Mouse (Mus musculus) retina, embryonic 14.5 days (tissue): ENCODE results near the gene Shld2.
"Not testable (repeated sequence)": the region's sequence is repeated elsewhere in the genome, so short reads cannot be mapped to it uniquely, and the experiment has no call there.

Experiments
- DNase-seq: peaks from one replicate; pipeline ENCODE4 v3.0.0-alpha.2; 2015; ENCODE audit warnings: low spot score

Shld2 gene

DNA sequence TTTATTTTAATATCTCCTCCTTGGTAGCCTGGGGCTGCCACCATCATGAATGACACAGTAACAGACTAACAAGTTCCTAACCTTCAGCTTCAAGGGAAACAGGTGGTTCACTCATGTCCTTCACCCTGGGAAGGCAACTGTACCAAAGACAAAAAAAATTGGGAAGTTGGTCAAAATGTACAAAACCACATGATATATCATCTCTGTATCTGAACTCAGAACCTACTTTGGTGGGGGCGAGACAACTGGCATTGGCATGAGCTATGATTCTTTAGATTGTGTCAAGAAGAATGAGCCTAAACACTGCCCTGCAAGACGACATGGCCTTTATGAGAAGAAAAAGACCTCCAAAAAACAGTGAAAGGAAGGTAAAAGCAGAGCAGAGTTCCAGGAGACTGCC lies 29.5 kb downstream of the Shld2 start:
- no peak for DNase-seq

DNA sequence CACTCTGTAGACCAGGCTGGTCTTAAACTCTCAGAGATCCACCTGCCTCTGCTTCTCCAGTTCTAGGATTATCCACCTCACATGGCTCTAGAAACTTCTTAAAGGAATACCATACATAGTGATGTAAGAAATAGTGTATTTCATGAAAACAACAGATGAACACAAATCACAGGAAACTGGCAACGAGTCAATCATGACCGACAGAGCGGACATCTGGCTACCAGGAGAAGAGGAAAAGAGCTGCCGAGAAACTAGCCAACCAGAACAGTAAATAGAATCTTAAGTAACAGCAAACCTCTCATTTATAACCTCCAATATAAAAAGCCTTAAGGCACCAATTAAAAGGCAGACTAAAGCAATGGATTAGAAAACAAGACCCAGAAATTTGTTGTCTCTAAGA lies 30.6 kb downstream of the Shld2 start:
- DNase-seq = no peak

DNA sequence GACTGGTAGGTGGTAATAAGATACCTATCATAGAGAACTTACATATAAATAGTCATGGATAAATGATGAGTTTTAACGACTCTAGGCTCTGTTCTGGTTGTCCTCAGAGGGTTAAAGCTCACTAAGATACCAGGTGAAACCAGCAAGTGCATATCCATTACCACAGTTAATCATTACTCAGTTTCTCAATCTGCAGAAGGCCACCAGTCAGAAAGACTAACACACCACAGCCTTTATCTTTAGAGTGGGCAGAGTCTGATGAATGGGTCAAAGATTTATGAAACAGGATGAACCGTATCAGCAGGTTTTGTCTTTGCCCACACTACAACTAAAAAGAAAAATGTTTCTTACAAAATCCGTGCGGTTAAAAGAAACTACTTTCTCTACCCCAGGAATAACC lies 35.1 kb downstream of the Shld2 start:
- DNase-seq = no peak

DNA sequence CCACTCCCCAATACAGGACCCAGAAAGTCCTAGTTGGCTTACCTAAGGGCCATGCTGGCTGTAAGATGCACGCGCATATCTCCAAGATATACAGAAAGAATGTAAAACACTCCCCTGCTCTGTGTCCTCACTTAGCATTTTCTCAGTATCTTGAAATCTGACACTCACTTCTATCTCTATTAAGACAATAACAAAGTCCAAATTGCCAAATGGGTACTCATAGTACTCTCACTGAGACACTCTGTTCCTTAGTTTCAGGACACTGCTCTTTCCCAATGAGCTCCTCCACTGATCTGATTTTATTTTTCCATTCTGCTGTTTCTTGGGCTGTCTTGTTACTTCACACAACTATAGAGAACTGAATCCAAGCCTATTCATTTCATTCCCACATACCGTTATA lies 36.2 kb downstream of the Shld2 start:
- DNase-seq = no peak

DNA sequence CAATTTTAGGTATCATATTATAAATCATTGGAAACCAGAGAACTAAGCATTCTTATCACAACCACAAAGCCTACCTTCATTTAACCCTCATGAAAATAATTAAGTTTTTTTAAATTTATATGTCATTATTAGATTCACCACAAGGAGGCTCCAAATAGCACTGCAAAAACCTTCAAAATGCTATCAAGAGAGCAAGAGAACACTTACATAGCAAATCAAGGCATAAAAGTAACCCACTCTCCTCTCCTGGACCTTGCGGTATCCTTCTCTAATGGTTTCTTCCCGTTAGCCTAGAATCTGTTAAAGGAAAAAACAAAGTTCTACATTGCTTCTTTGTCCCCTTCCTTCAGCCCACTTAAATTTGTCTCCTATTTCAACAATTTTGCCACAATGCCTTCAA lies 37.0 kb downstream of the Shld2 start:
- DNase-seq = peak; percentile 65

DNA sequence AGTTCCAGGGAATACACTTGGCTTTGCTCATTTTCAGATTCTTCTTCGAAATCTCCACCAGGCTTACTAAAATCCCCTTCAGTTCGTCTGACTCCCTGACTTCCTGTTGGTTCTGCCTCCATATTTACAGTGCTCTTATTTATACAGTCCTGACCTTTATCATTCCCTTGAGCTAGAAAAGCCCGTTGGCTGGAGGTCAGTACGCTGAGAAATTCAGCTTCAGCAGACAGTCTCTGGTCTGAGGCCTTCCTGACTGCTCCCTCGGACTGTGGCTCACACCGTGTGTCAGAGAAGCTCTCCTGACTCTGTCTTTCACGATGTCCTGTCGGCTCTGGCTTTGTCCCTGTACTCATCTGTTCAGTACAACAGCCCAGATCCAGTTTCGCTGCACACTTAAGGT lies 42.2 kb downstream of the Shld2 start:
- DNase-seq = no peak

DNA sequence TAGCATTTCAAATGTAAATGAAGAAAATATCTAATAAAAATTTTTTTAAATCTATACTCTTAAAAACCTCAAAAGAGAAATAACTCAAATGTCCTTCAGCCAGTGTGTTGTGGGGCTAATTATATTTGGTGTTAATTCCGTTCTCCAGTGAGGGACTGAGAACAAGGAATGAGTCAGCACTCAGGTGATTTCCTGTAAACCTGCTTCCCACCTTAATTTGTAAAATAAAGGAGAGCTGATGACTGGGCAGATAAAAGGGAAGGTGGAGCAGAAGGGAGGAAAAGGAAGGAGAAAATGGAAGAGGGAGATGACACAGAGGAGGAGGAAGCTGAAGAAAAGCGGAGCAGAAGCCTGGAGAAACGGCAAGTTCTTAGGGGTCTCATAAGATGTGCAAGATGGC lies 51.8 kb downstream of the Shld2 start:
- not testable (repeated sequence) for DNase-seq

DNA sequence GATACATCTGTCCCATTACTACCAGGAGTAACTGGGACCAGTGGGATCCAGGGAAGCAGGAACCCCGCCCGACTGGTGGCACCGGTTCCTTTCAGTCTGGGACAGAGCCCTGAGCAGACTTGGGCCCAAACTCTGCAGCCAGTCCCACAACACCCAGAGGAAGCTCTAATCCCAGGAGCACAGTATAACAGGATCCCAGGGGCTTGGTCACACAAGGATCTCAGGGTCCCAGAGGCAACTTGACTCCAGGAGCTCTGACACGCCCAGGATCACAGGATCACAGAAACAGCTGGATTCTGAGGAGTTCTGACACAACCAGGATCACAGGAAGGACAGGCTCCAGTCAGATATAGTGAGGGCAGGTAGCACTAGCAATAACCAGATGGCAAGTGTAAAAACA lies 57.0 kb downstream of the Shld2 start:
- no peak for DNase-seq

DNA sequence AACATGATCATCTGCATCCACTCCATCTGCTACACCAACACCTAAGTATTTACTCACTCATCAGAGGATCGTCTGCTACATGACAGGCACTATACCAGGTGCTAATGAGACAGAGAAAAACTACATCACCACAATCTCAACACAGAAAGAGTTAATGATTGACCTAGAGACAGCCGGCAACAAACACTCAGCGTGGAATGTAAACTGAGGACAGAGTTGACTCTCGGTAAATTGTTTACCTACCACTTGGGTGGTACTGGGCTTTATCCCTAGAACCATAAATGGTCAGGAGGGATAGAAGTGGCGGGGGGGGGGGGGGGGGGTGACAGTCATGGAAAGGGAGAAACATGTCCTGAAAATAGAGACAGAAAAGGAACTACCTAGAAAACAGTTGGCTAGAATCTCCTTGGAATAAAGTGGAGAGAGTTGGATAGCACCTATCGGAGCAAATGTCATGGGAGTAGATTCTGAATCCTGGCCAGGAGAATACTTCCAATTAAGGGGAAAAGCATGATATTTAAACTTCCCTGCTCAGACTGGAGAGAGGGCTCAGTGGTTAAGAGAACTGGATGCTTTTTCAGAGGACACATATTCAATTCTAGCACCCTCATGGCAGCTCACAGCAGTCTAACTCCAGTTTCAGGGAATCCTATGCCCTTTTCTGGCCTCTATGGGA lies 57.7 kb downstream of the Shld2 start:
- no peak for DNase-seq

DNA sequence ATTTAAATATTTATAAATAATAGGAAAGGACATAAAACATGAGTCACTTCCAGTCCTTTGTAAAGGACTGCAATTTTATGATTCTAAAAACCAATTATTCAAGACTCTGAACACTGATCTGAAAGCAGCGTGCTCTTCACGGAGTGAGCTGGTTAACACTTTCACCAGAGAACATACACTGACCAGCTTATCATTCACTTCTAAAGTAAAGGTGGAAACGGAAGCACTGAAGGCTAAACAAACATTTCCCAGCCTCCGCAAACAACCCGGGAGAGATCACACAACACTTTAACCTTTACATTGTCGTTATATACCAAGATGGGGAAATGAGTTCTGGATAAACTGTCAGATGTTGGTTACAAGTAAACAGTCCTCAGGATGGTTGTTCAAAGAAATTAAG lies 69.6 kb downstream of the Shld2 start:
- no peak for DNase-seq

DNA sequence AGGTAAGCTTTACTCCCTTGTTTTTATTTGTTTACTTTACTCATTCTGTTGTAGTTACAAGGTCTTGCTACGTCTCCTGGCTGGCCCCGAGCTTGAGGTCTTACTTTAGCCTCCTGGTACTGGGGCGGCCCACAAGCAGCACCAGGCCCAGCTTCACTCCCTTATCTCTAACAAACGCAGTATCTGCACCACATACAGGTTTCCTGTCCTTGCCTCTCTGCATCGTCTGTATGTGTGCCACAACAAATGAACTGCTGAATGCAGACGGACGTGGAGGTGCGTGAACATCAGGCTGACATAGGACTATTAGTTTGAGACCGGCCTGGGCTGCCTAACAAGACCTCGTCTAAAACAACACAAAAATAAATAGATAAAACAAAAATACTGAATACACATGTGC lies 70.0 kb downstream of the Shld2 start:
- DNase-seq = no peak

DNA sequence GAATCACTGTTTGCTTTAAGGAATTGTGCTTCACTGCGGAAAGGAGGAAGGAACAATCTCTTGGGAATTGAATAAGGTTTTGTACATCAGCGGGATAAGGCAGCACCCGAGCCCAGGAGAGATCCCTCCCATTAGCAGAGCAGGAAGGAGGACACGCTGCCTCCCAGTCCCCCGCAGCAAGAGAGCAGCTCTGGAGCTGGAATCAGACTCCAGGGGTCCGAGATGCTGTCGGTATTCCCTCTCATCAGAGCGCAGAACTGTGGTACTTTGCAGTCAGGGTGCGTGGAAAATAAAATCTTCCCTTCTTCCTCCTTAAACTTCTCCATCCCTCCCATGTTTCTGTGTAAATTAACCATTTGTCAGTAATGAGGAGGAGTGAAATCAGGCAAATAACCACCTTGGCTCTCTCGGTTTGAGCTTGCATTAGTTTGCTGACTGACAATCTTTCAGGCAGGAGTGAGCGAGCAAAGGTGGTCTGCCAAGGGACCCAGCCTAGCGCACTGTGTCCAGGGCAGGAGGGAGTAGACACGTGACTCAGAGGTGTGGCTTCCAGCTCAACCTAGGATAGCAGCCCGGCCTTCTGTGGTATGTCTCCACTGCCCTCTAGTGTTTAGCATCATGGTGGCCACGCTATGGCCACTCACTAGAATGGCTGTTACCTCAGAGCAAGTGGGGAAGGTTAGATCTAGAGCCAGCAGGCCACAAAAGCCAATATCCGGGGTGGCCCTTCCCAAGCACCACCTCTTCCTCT lies 75.5 kb downstream of the Shld2 start:
- DNase-seq = peak; percentile 92

DNA sequence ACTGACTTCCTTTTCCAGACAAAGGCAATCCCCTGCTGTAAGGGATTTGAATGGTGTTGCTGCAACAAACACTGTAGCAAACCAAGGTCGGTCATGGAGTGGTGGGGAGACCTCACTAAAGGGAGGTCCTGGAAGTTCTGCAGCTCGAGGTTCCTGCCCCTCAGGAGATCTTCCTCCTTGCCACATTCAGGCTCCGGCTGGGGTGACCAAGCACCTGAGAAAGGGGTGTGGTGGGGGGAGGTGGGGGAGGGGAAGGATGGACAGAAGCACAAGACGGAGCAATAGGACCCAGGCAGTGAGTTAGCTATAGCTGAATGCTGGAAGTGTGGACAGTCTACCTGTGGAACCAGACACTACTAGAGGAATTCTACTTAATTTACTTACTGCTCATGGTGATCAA lies 76.4 kb downstream of the Shld2 start:
- no peak for DNase-seq

DNA sequence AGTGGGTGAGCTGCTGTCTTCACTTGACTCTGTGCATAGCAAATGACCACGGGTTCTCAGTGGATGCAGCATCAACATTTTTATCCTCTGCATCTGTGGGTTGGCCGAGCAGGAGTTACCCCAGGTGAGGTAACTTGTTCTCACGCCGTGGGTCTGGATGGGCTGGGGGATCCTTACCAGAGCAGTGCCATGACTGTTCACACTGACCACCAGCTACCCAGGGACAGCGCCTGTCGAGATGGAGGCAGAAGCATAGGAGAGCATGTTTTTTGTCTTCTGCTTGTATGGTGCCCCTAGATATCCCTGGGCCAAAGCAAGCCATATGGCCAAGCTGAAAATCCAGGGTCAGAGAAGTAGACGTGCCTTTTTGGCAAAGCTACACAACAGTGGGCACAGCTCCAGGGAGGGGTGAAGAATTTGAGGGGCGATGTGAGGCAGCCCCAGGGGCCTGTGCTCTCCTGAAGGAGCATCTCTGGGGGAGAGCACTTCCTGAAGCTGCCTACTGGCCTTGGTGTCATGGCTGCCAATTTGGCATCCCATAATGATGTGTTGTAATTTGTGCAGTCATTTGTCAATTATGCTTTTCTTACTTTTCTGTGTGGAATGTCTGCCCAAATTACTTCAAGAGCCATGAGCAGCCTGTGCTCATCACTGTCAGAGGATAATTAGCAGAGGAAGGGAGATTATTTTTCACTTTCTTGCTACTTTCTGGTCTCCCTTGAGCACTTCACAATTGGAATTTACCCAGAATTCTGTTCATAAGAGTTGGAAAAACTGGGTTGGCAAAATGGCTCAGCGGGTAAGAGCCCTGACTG lies 77.2 kb downstream of the Shld2 start:
- peak; percentile 29 for DNase-seq

DNA sequence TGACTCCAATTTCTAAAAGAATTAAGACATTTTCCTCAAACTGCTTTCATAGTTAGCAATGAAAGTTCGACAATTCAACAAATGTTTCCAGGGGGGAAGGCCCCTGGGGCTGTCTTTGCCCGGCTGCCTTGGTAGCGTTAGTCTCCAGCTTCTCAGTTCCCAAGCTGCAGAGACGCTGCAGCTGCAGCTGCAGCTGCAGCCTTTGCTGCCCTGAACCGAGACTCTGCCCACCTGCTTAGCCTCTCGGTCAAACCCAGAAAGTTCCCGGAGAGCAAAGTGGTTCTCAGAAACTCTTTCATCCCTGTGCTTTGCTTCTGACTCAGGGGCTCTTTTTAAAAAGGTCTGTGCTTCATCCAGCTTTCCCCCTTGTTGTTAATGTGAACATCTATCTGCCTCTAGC lies 78.0 kb downstream of the Shld2 start:
- no peak for DNase-seq

DNA sequence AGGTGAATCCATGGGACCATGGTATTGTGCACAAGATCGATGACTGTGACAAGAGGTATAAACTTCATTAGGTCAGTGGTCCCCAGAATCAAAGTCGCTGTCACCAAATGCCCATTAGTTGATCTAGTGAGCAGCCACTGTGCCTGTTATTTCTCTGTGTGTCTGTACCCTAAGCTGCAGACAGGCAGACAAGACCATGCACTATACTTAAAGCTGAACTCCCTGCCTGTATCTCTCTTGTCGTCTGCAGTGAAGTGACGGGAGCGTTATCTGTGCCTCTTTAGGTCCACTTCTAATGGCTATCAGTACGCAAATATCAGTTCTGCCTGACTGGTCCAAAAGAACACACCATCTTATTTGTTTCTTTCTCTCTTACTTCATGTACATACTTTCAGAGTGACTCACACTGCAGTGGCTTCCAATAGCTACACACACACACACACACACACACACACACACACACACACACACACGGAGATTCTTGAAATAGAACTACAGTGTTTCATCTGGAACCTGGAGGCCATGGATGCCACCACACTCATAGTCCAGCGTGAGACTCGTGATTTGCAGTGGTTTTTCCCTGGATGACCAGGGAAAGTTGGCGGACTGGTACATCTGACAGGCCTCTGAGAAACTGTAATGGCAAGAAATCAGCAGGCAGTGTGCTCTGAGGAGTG lies 81.3 kb downstream of the Shld2 start:
- DNase-seq = no peak

DNA sequence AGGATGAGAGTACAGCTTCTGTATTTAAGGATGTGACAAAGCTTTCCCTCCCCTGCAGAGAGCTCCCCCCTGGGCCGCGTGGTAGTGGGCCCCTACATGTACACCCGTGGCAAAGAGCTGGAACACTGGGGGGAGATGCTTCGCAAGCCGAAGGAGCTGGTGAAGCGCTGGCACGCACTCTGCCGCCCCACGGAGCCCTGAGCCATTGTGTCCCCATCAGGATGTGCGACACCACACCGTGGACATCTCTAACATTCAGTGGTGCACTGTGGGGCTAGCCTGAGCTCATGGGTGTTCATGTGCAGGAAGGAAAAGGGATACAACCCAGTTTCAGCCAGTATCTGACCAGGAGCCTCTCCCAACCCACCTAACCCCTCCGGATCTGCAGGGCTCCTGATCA lies 82.3 kb downstream of the Shld2 start:
- DNase-seq = no peak

DNA sequence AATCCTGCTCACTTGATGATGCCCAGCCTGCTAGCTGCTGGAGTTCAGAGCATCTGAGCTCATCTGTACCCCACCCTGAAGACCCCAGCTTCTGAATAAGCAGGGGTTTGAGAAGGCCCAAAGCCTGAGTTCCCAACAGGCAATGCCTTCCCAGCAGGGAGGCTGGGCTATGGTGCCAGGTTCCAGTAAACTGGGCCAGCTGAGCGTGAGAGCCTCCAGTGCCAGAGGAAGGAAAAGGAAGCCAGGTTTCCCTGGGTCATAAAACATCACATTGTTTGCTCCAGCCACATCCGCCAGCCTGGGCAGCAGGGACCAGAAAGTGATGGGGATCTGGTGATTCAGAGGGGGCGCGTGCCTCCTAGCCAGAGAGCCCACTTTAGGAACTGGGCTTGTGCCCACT lies 83.7 kb downstream of the Shld2 start:
- DNase-seq = no peak

DNA sequence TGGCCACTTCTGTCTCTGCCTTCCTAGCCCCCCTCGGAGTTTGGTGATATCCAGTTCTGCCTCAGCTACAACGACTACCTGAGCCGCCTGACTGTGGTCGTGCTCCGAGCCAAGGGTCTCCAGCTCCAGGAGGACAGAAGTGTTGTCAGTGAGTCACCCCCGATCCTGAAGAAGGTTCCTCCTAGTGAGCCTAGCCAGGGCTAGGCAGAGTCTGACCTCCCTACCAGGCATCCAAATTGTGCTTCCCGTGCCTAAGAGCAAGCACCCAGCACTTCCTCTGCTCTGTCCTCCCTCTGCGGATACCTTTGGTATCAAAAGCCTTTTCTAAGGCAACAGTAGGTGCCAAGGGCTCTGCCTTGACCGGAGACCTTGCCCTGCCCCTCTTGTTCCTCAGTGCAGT lies 84.3 kb downstream of the Shld2 start:
- no peak for DNase-seq

DNA sequence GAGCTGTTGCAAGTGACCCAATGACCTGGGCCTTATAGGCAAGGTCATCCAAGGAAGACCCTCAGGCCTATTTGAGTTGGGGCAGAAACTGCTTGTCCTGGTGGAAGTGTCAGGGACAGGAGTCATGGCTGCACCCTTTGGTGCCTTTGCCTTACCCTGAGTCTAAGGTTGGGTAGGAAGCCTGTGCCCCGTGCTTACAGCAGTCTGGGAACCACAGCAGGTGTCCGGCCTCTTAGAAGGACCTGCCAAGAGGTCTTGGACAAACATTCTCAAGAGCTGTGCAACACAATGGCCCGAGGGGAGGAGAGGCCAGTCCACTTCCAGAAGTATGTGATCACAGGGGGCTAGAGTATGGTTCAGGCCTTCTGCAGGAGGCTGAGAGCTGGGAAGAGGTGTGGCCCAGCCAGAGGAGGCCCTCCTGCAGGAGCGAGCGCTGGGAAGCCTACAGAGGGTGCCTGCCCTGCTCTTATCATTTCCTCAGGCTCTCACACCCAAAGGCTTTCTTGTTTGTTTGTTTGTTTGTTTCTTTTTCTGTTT lies 86.9 kb downstream of the Shld2 start:
- no peak for DNase-seq

DNA sequence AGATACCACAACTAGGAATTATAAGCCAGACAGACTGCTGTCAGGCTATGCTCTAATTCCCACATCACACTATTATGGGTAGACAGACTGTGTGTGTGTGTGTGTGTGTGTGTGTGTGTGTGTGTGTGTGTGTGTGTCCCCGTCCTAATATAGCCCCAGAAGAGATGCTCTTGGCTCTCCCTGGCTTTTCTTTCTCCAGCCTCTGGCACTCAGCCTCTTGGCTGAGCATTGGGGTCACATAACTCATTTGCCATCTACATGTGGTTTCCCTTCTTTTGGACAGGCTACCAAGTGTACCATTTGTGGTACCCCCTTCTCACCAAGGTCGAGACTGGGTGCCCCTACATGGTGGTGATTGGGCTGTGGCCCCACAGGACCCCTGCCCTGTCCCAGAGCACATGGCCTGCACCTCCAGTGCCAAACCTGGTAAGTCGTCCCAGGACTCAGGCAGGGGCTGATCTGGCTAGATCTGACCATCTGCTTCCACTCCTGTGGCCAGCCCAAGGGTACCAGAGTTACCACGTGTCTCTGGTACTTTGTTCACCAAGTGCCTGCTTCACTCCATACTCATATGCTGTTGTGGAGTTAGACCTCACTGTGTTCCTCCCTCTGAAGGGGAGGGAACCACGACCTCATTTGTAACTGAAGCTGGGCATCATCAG lies 88.7 kb downstream of the Shld2 start:
- no peak for DNase-seq

DNA sequence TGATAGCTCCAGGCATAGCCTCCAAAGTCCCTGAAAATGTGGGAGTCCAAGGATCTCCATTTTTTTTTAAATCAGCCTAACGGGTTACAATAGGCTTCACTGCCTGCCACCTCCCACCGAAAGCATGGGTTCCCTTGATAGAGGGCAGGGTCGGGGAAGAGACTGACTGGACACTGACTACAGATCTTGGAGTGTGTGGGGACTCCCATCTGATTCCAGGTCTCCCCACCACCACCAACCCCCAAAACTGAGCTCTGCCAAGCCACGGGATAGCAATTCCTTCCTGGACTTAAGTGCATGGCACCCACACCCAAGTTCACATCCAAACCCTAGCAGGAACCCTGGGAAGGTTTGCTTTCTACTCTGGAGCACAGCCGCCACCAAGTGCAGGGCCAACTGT lies 89.9 kb downstream of the Shld2 start:
- no peak for DNase-seq
